In genomic region chr19:28776868-28777267, GRCm38 (mm10) we compare ENCODE assay signal across 7 mouse cellular contexts. TPM values are rescaled to one million over a fixed set of nuclear protein-coding genes. Genes with fewer than 3 reads are reported as not detected.
A peak's percentile ranks its signal among the peaks of the same experiment; 100 is the strongest.
DNase-seq lines count a peak whose midpoint lies in the region; ATAC-seq and TF ChIP-seq lines count a peak whose summit lies in the region.

No protein-coding gene starts in this region.

- intact Hi-C loops in left cerebral cortex, postnatal 25 days (cut with DNase I) = loop anchor here (2.0 to 10.0 kb wide), 5 partner anchors 106 to 580 kb away; partner anchors contain the start of genes 4430402I18Rik, Jak2 and Plpp6

- no peaks in the 10 kb centered on the region; a peak in 1 of 4 replicates for H3K4me1 ChIP-seq in liver, embryonic 14.5 days (replicated peaks; ENCODE audit: control insufficient read depth in 2 of 2, insufficient read depth in 2 of 2, low read length in 1 of 2)
- no peaks in the 10 kb centered on the region for H3K4me1 ChIP-seq in liver, embryonic 12.5 days
- H3K4me1 ChIP-seq in embryonic facial prominence, embryonic 11.5 days (ENCODE audit: control insufficient read depth, insufficient read depth, low read length) = no peaks in the 10 kb centered on the region

- no peak overlapping the region for H3K27ac ChIP-seq in liver, embryonic 14.5 days
- H3K27ac ChIP-seq in liver, embryonic 12.5 days = no peak overlapping the region
- H3K27ac ChIP-seq in embryonic facial prominence, embryonic 11.5 days (replicated peaks; ENCODE audit: low read depth, low read length) = no peak overlapping the region

- DNase-seq in liver, embryonic 14.5 days (ENCODE audit: low read depth in 3 of 3, low spot score in 3 of 3) = no peak
- DNase-seq in adrenal gland, postnatal 14 days = peak; percentile 28
- DNase-seq in embryonic facial prominence, embryonic 11.5 days (ENCODE audit: low spot score) = peak; percentile 45
- DNase-seq in left cerebral cortex, postnatal 25 days (ENCODE audit: low spot score in 2 of 2) = peak; percentile 22 to 54
- DNase-seq in urinary bladder, postnatal 14 days (ENCODE audit: low spot score) = no peak
- DNase-seq in gastrocnemius, postnatal 4 days (ENCODE audit: low spot score in 2 of 2) = no peak

- H3K9me3 ChIP-seq in liver, embryonic 14.5 days (ENCODE audit: control insufficient read depth, low read length) = no peaks in the 10 kb centered on the region
- H3K9me3 ChIP-seq in liver, embryonic 12.5 days (replicated peaks) = no peaks in the 10 kb centered on the region
- no peaks in the 10 kb centered on the region for H3K9me3 ChIP-seq in embryonic facial prominence, embryonic 11.5 days (replicated peaks; ENCODE audit: control insufficient read depth, low read length)

- 0 out of 2 replicates have a peak, but pooled peaks have one; percentile 22 for TF ChIP-seq CTCF in liver, embryonic 14.5 days (IDR thresholded peaks at IDR 0.05; ENCODE audit: low read depth)

- WGBS in liver, embryonic 14.5 days (ENCODE audit: insufficient replicate concordance) = 38% methylated on average over 4 of the region's 4 CpGs
- WGBS in liver, embryonic 12.5 days (ENCODE audit: insufficient replicate concordance) = 30% methylated on average over 4 of the region's 4 CpGs
- 35% methylated on average over 4 of the region's 4 CpGs for WGBS in embryonic facial prominence, embryonic 11.5 days

- no peaks in the 10 kb centered on the region for H3K36me3 ChIP-seq in liver, embryonic 14.5 days (replicated peaks; ENCODE audit: control insufficient read depth, insufficient read depth, low read depth)
- no peaks in the 10 kb centered on the region for H3K36me3 ChIP-seq in liver, embryonic 12.5 days
- no peaks in the 10 kb centered on the region for H3K36me3 ChIP-seq in embryonic facial prominence, embryonic 11.5 days (replicated peaks; ENCODE audit: control insufficient read depth, insufficient read depth, low read depth, low read length)

- H3K9ac ChIP-seq in liver, embryonic 14.5 days (replicated peaks) = no peak overlapping the region
- H3K9ac ChIP-seq in liver, embryonic 12.5 days = no peak overlapping the region
- H3K9ac ChIP-seq in embryonic facial prominence, embryonic 11.5 days (replicated peaks; ENCODE audit: low read length) = no peak overlapping the region

- H3K27me3 ChIP-seq in liver, embryonic 14.5 days (ENCODE audit: control insufficient read depth, insufficient read depth, low read length) = no peaks in the 10 kb centered on the region
- H3K27me3 ChIP-seq in liver, embryonic 12.5 days (replicated peaks) = no peaks in the 10 kb centered on the region
- no peaks in the 10 kb centered on the region for H3K27me3 ChIP-seq in embryonic facial prominence, embryonic 11.5 days (ENCODE audit: control insufficient read depth, insufficient read depth, low read length)

- no peak overlapping the region for H3K4me3 ChIP-seq in liver, embryonic 14.5 days (ENCODE audit: insufficient read depth in 1 of 2, low read depth in 2 of 2, low read length in 2 of 2)
- H3K4me3 ChIP-seq in liver, embryonic 12.5 days = no peak overlapping the region
- H3K4me3 ChIP-seq in embryonic facial prominence, embryonic 11.5 days (ENCODE audit: low read depth, low read length) = no peak overlapping the region

- ATAC-seq in liver, embryonic 14.5 days (ENCODE audit: insufficient read depth) = no peak
- ATAC-seq in liver, embryonic 12.5 days = no peak
- no peak for ATAC-seq in embryonic facial prominence, embryonic 11.5 days (replicated peaks; ENCODE audit: insufficient number of reproducible peaks, low FRiP score, low TSS enrichment, low read depth)

- H3K4me2 ChIP-seq in liver, embryonic 14.5 days (ENCODE audit: low read depth) = no peak overlapping the region
- H3K4me2 ChIP-seq in liver, embryonic 12.5 days = no peak overlapping the region
- H3K4me2 ChIP-seq in embryonic facial prominence, embryonic 11.5 days (ENCODE audit: low read depth, low read length) = no peak overlapping the region

- TF ChIP-seq EP300 in liver, embryonic 14.5 days (IDR thresholded peaks at IDR 0.05; ENCODE audit: low read depth) = no peak

RNA-seq across cellular contexts. Expression of gene Slc1a1, which starts 58.0 kb away (rescaled TPM):
- polyA plus RNA-seq in liver, embryonic 14.5 days (2012; rRNA removed) = 0.04 TPM in 1 of 2 replicates, not detected in the other
- polyA plus RNA-seq in liver, embryonic 14.5 days (2014; fragmentation: Nextera tagmentation; extraction: Ambion mirVana) = not detected in 2 replicates
- 0.04 and 0.06 TPM in 2 replicates for polyA plus RNA-seq in liver, embryonic 12.5 days (2016; fragmentation: Nextera tagmentation; extraction: Ambion mirVana)
- total RNA-seq in adrenal gland, postnatal 14 days (2021) = 1.4 and 1.6 TPM in 2 replicates
- 0.79 and 0.98 TPM in 2 replicates for polyA plus RNA-seq in embryonic facial prominence, embryonic 11.5 days (2014; fragmentation: Nextera tagmentation; extraction: Ambion mirVana)
- total RNA-seq in left cerebral cortex, postnatal 25 days (2021) = 100 to 1,000 TPM; 104 to 114 TPM
- total RNA-seq in gastrocnemius, postnatal 4 days (2021) = under 1 TPM; 0.65 to 0.69 TPM

Comparison
In these comparisons a context has a peak if more than half of its experiments do, and no peak if none do; other contexts are left out.
1. DNase-seq: peak in adrenal gland, postnatal 14 days (single experiment), embryonic facial prominence, embryonic 11.5 days (single experiment) and left cerebral cortex, postnatal 25 days (2 of 2); none in liver, embryonic 14.5 days (0 of 3), urinary bladder, postnatal 14 days (single experiment) and gastrocnemius, postnatal 4 days (0 of 2).
2. RNA of gene Slc1a1, which starts 58.0 kb away (total RNA-seq): 104 to 114 TPM in left cerebral cortex, postnatal 25 days; 1.4 to 1.6 TPM in adrenal gland, postnatal 14 days and 0.65 to 0.69 TPM in gastrocnemius, postnatal 4 days; every median in the first group is over 10 times any median in the second.